Mouse (Mus musculus) embryonic fibroblast, embryonic 13.5 days (primary cell): Measurements from ENCODE around the gene Gmnn.

Experiments used
- CTCF ChIP-seq: IDR thresholded peaks from 2 replicates; pipeline ENCODE4 v1.5.1; 2011; ENCODE audit warnings: mild to moderate bottlenecking, control low read depth, low read length, moderate library complexity, borderline replicate concordance; ENCODE audit not compliant: insufficient read depth
- POLR2A ChIP-seq: IDR thresholded peaks from 2 replicates; pipeline ENCODE4 v1.6.1; 2011; ENCODE audit warnings: low read depth, mild to moderate bottlenecking, control low read depth, low read length, moderate library complexity

- no peak for TF ChIP-seq CTCF
- TF ChIP-seq POLR2A = no peak
These were observed 30.8 kb upstream of the Gmnn start for GRCm38 (mm10) chr13:24792411-24793045.
